Comparison of ENCODE assay signal across 8 mouse cellular contexts in the genomic region with DNA sequence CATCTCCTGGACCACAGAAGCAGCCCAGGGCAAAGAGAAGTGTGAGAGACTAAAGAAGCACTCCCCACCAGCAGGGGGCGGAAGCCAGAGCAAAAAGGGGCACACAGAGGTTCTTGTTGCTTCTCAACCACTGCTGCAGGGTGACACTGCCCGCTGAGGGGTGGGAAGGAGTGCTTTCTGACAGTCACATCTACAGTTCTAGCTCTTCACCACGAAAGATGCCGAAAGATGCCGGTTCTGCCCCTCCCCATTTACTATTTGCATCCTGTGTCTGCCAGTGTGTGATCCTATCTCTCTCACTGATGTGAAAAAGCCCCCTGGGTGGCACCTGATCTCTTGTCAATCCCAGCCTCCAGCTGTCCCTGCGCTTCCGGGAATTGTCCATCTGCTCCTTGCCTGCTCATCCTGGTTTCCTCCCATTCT.
DNase-seq lines count a peak whose midpoint lies in the region; ATAC-seq and TF ChIP-seq lines count a peak whose summit lies in the region.

No protein-coding gene starts in this region.

- TF ChIP-seq POLR2A in thymus, adult 2 months (IDR thresholded peaks at IDR 0.05; ENCODE audit: control insufficient read depth, extremely low read depth, insufficient read depth, low read length, poor library complexity), result no peak

- peak; percentile 70; the same call in 1 of the 2 replicates for TF ChIP-seq CTCF in thymus, adult 2 months (IDR thresholded peaks at IDR 0.05; ENCODE audit: borderline replicate concordance, control insufficient read depth, extremely low read depth, insufficient read depth, low read length, poor library complexity)

- DNase-seq in heart, postnatal 10 days, result peak; percentile 14 to 40
- DNase-seq in thymus, adult 2 months, result peak; percentile 52
- no peak for DNase-seq in thymus, adult 18-20 months
- peak; percentile 47 for DNase-seq in embryonic facial prominence, embryonic 11.5 days (ENCODE audit: low spot score)
- DNase-seq in lung, postnatal 10 days, result peak; percentile 76
- no peak for DNase-seq in frontal cortex, postnatal 14 days (ENCODE audit: low spot score in 2 of 2)
- DNase-seq in ovary, postnatal 10 days (ENCODE audit: low spot score), result no peak

- H3K9ac ChIP-seq in heart, embryonic 11.5 days (ENCODE audit: low read depth, low read length), result no peak overlapping the region
- no peak overlapping the region for H3K9ac ChIP-seq in embryonic facial prominence, embryonic 11.5 days (replicated peaks; ENCODE audit: low read length)

- no peak overlapping the region for H3K27ac ChIP-seq in heart, embryonic 11.5 days (ENCODE audit: low read depth, low read length)
- no peak overlapping the region for H3K27ac ChIP-seq in thymus, adult 2 months (ENCODE audit: control insufficient read depth, insufficient read depth, low read length)
- no peak overlapping the region for H3K27ac ChIP-seq in embryonic facial prominence, embryonic 11.5 days (replicated peaks; ENCODE audit: low read depth, low read length)

- H3K4me1 ChIP-seq in heart, embryonic 11.5 days (ENCODE audit: control insufficient read depth, insufficient read depth, low read length), result no peaks in the 10 kb centered on the region
- no peaks in the 10 kb centered on the region for H3K4me1 ChIP-seq in thymus, adult 2 months (replicated peaks; ENCODE audit: control insufficient read depth, insufficient read depth, low read length)
- no peaks in the 10 kb centered on the region for H3K4me1 ChIP-seq in embryonic facial prominence, embryonic 11.5 days (ENCODE audit: control insufficient read depth, insufficient read depth, low read length)

- no peaks in the 10 kb centered on the region for H3K27me3 ChIP-seq in heart, embryonic 11.5 days (ENCODE audit: control insufficient read depth, insufficient read depth, low read length)
- H3K27me3 ChIP-seq in thymus, adult 2 months (ENCODE audit: control insufficient read depth, insufficient read depth, low read length), result no peaks in the 10 kb centered on the region
- H3K27me3 ChIP-seq in embryonic facial prominence, embryonic 11.5 days (ENCODE audit: control insufficient read depth, insufficient read depth, low read length), result no peaks in the 10 kb centered on the region

- H3K4me3 ChIP-seq in heart, embryonic 11.5 days (ENCODE audit: low read depth, low read length), result no peak overlapping the region
- H3K4me3 ChIP-seq in thymus, adult 2 months (ENCODE audit: control insufficient read depth, insufficient read depth, low read length), result no peak overlapping the region
- H3K4me3 ChIP-seq in embryonic facial prominence, embryonic 11.5 days (ENCODE audit: low read depth, low read length), result no peak overlapping the region

- no peaks in the 10 kb centered on the region for H3K36me3 ChIP-seq in heart, embryonic 11.5 days (ENCODE audit: control insufficient read depth, insufficient read depth, low read length)
- no peaks in the 10 kb centered on the region for H3K36me3 ChIP-seq in thymus, adult 2 months (ENCODE audit: control insufficient read depth, insufficient read depth, low read length)
- no peaks in the 10 kb centered on the region for H3K36me3 ChIP-seq in embryonic facial prominence, embryonic 11.5 days (replicated peaks; ENCODE audit: control insufficient read depth, insufficient read depth, low read depth, low read length)

- WGBS in heart, embryonic 11.5 days (ENCODE audit: insufficient replicate concordance), result 39% methylated on average over 7 of the region's 7 CpGs
- WGBS in thymus, adult 2 months, result 47% methylated on average over 7 of the region's 7 CpGs
- 42% methylated on average over 7 of the region's 7 CpGs for WGBS in embryonic facial prominence, embryonic 11.5 days

- H3K9me3 ChIP-seq in heart, embryonic 11.5 days (replicated peaks; ENCODE audit: control insufficient read depth, low read length), result no peaks in the 10 kb centered on the region
- no peaks in the 10 kb centered on the region for H3K9me3 ChIP-seq in embryonic facial prominence, embryonic 11.5 days (replicated peaks; ENCODE audit: control insufficient read depth, low read length)

- ATAC-seq in heart, embryonic 11.5 days (replicated peaks; ENCODE audit: insufficient number of reproducible peaks, low FRiP score, low TSS enrichment), result no peak
- ATAC-seq in embryonic facial prominence, embryonic 11.5 days (replicated peaks; ENCODE audit: insufficient number of reproducible peaks, low FRiP score, low TSS enrichment, low read depth), result 0 out of 2 replicates have a peak, but pooled peaks have one; percentile 62

- H3K4me2 ChIP-seq in heart, embryonic 11.5 days, result no peak overlapping the region
- H3K4me2 ChIP-seq in embryonic facial prominence, embryonic 11.5 days (ENCODE audit: low read depth, low read length), result no peak overlapping the region

- intact Hi-C loops in heart, postnatal 10 days (cut with DNase I), result no loop called here

Comparison
In these comparisons a context has a peak if more than half of its experiments do, and no peak if none do; other contexts are left out.
1. DNase-seq: peak in heart, postnatal 10 days (2 of 2), thymus, adult 2 months (single experiment), embryonic facial prominence, embryonic 11.5 days (single experiment) and lung, postnatal 10 days (single experiment); none in thymus, adult 18-20 months (0 of 2), frontal cortex, postnatal 14 days (0 of 2) and ovary, postnatal 10 days (single experiment).